Mouse (Mus musculus): ENCODE results near the gene Cnot8.

GRCm38 (mm10) chr11:58129302-58129843 lies 25.4 kb downstream of the Cnot8 start:
- no peak for TF ChIP-seq GATA1 (IDR thresholded peaks at IDR 0.05; ENCODE audit: low read length)
- TF ChIP-seq TAL1 (IDR thresholded peaks at IDR 0.05; ENCODE audit: low read length), result no peak

Measured in erythroblast, embryonic 14.5 days (primary cell).